Mouse (Mus musculus): Measurements from ENCODE around the gene Olfr1414. TPM values are rescaled to one million over a fixed set of nuclear protein-coding genes. Genes with fewer than 3 reads are reported as not detected.

Olfr1414 gene
- total and polyA plus RNA-seq, 3 experiments, result 0.22 TPM; not detected in 2

DNA sequence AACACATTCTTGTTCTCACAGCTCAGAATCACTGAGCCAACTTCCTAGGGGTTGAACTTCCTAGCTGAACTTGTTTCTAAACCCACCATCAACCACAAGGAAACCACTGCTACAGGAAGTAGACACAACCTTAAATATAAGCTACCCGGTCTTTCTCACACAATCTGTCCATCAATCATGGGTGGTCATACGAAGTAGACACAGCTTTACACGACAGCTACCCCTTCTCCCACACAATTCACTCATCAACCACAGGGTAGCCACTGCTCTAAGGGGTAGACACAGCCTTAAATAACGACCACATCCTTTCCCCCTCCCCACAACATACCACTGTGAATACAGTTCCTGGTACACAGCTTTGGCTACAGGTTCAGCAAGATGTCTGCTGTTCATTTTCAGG lies 49.6 kb downstream of the Olfr1414 start:
- H3K27me3 ChIP-seq (ENCODE audit: insufficient read depth, low read length), result no peaks in the 10 kb centered on the region
- ATAC-seq (ENCODE audit: extremely low read depth, insufficient number of reproducible peaks, low FRiP score, poor library complexity, severe bottlenecking) (no peak), DNase-seq (ENCODE audit: low spot score) (no peak)
- H3K9me3 ChIP-seq (replicated peaks), result no peaks in the 10 kb centered on the region
- no peak for TF ChIP-seq TAL1 (conservative IDR thresholded peaks at IDR 0.05; ENCODE audit: low read depth, low read length)
- no peak for TF ChIP-seq GATA2 (IDR thresholded peaks at IDR 0.05; ENCODE audit: borderline replicate concordance, low read depth, low read length)
- TF ChIP-seq GATA1 (IDR thresholded peaks at IDR 0.05; ENCODE audit: borderline replicate concordance, low read length), result no peak
- no peak for TF ChIP-seq CTCF (IDR thresholded peaks at IDR 0.05; ENCODE audit: low read depth, low read length)
- H3K36me3 ChIP-seq (replicated peaks), result peaks cover 83% of the 10 kb centered on the region
- H3K4me3 ChIP-seq (ENCODE audit: low read depth, low read length), result no peak overlapping the region
- peaks cover 42% of the 10 kb centered on the region for H3K4me1 ChIP-seq (ENCODE audit: insufficient read depth, low read depth, low read length)

DNA sequence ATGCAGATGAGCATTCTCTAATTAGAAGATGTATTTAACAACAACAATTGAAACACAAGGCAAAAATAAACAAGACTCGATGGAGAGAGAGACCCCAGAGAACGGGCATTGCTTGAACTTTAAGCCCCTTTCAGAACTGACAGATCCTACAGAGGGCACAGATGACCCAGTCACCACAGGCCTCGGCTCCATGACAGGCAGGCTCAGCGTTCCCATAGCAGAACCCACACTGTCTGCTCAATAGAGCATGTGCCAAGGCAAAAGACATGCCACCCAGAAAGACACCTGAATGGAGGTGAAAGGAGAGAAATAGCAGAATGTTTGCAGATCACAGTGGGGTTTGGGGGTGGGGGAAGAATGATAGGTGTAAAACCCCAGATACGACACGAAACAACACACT lies 60.0 kb downstream of the Olfr1414 start:
- no peaks in the 10 kb centered on the region for H3K27me3 ChIP-seq (ENCODE audit: insufficient read depth, low read length)
- no peaks in the 10 kb centered on the region for H3K9me3 ChIP-seq (replicated peaks)
- H3K4me3 ChIP-seq (ENCODE audit: low read depth, low read length), result no peak overlapping the region
- TF ChIP-seq GATA2 (IDR thresholded peaks at IDR 0.05; ENCODE audit: borderline replicate concordance, low read depth, low read length) (no peak), CTCF (IDR thresholded peaks at IDR 0.05; ENCODE audit: low read depth, low read length) (no peak), GATA1 (IDR thresholded peaks at IDR 0.05; ENCODE audit: borderline replicate concordance, low read length) (no peak), TAL1 (conservative IDR thresholded peaks at IDR 0.05; ENCODE audit: low read depth, low read length) (no peak), POLR2AphosphoS5 (IDR thresholded peaks at IDR 0.05; ENCODE audit: insufficient replicate concordance, low read depth, low read length) (no peak)
- DNase-seq (ENCODE audit: low spot score) (no peak), ATAC-seq (ENCODE audit: extremely low read depth, insufficient number of reproducible peaks, low FRiP score, poor library complexity, severe bottlenecking) (no peak)
- peaks cover 6% of the 10 kb centered on the region for H3K4me1 ChIP-seq (ENCODE audit: insufficient read depth, low read depth, low read length)
- peaks cover 95% of the 10 kb centered on the region for H3K36me3 ChIP-seq (replicated peaks)

DNA sequence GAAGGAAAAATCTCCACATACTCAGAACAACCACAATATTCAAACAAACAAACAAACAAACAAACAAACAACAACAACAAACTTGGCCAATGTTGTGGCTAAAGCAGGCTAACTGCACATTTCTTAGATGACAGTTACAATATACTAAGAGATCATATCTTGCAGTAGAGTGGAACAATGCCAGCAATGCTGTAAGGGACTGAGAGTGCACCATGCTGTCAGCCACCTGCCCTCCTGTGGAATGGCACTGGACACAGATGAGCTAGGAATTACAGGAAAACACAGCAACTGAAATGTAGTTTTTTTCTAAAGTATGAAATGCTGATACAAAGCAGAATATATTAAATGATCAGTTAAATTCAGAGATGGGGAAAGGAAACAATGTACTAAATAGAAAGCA lies 60.7 kb downstream of the Olfr1414 start:
- Histone ChIP-seq H3K27me3 (ENCODE audit: insufficient read depth, low read length) (no peaks in the 10 kb centered on the region), H3K9me3 (replicated peaks) (no peaks in the 10 kb centered on the region), H3K4me3 (ENCODE audit: low read depth, low read length) (no peak overlapping the region), H3K36me3 (replicated peaks) (peaks cover 95% of the 10 kb centered on the region), H3K4me1 (ENCODE audit: insufficient read depth, low read depth, low read length) (peaks cover 6% of the 10 kb centered on the region)
- ATAC-seq (ENCODE audit: extremely low read depth, insufficient number of reproducible peaks, low FRiP score, poor library complexity, severe bottlenecking) (no peak), DNase-seq (ENCODE audit: low spot score) (no peak)
- TF ChIP-seq GATA2 (IDR thresholded peaks at IDR 0.05; ENCODE audit: borderline replicate concordance, low read depth, low read length) (no peak), POLR2AphosphoS5 (IDR thresholded peaks at IDR 0.05; ENCODE audit: insufficient replicate concordance, low read depth, low read length) (no peak), CTCF (IDR thresholded peaks at IDR 0.05; ENCODE audit: low read depth, low read length) (no peak), GATA1 (IDR thresholded peaks at IDR 0.05; ENCODE audit: borderline replicate concordance, low read length) (no peak), TAL1 (conservative IDR thresholded peaks at IDR 0.05; ENCODE audit: low read depth, low read length) (no peak)

Other genes with a start within 250 kb of the Olfr1414 start
- gene Ndufa10, start 44.8 kb downstream of the Olfr1414 start, total RNA-seq (2014; fragmentation: Nextera tagmentation), result 287 and 291 TPM in 2 replicates
- 170 and 195 TPM in 2 replicates for gene Ndufa10, start 44.8 kb downstream of the Olfr1414 start, total RNA-seq (2017)
- 68.6 and 81.3 TPM in 2 replicates for gene Ndufa10, start 44.8 kb downstream of the Olfr1414 start, polyA plus RNA-seq (2012)
- not detected in 2 replicates for gene Olfr1416, start 33.5 kb downstream of the Olfr1414 start, total RNA-seq (2014; fragmentation: Nextera tagmentation)
- gene Olfr1416, start 33.5 kb downstream of the Olfr1414 start, total RNA-seq (2017), result 0.16 and 0.17 TPM in 2 replicates
- not detected in 2 replicates for gene Olfr1416, start 33.5 kb downstream of the Olfr1414 start, polyA plus RNA-seq (2012)
- gene Olfr1415, start 22.6 kb downstream of the Olfr1414 start, total RNA-seq (2014; fragmentation: Nextera tagmentation), result not detected in 2 replicates
- 0.06 and 0.38 TPM in 2 replicates for gene Olfr1415, start 22.6 kb downstream of the Olfr1414 start, total RNA-seq (2017)
- not detected in 2 replicates for gene Olfr1415, start 22.6 kb downstream of the Olfr1414 start, polyA plus RNA-seq (2012)
- gene Olfr1413, start 52.7 kb upstream of the Olfr1414 start, total RNA-seq (2014; fragmentation: Nextera tagmentation), result not detected in 2 replicates
- 0.29 TPM in 1 of 2 replicates, not detected in the other for gene Olfr1413, start 52.7 kb upstream of the Olfr1414 start, total RNA-seq (2017)
- 0.06 TPM in 1 of 2 replicates, not detected in the other for gene Olfr1413, start 52.7 kb upstream of the Olfr1414 start, polyA plus RNA-seq (2012)
- gene Olfr1412, start 67.1 kb upstream of the Olfr1414 start, total RNA-seq (2014; fragmentation: Nextera tagmentation), result not detected in 2 replicates
- 0.06 and 0.16 TPM in 2 replicates for gene Olfr1412, start 67.1 kb upstream of the Olfr1414 start, total RNA-seq (2017)
- gene Olfr1412, start 67.1 kb upstream of the Olfr1414 start, polyA plus RNA-seq (2012), result not detected in 2 replicates
- not detected in 2 replicates for gene Olfr1411, start 75.8 kb upstream of the Olfr1414 start, total RNA-seq (2014; fragmentation: Nextera tagmentation)
- 0.35 TPM in 1 of 2 replicates, not detected in the other for gene Olfr1411, start 75.8 kb upstream of the Olfr1414 start, total RNA-seq (2017)
- not detected in 2 replicates for gene Olfr1411, start 75.8 kb upstream of the Olfr1414 start, polyA plus RNA-seq (2012)
- not detected in 2 replicates for gene Olfr1410, start 87.1 kb upstream of the Olfr1414 start, total RNA-seq (2014; fragmentation: Nextera tagmentation)
- gene Olfr1410, start 87.1 kb upstream of the Olfr1414 start, total RNA-seq (2017), result 0.06 and 0.22 TPM in 2 replicates
- not detected in 2 replicates for gene Olfr1410, start 87.1 kb upstream of the Olfr1414 start, polyA plus RNA-seq (2012)
- not detected in 2 replicates for gene Olfr12, start 99.1 kb upstream of the Olfr1414 start, total RNA-seq (2014; fragmentation: Nextera tagmentation)
- 0.12 and 0.16 TPM in 2 replicates for gene Olfr12, start 99.1 kb upstream of the Olfr1414 start, total RNA-seq (2017)
- gene Olfr12, start 99.1 kb upstream of the Olfr1414 start, polyA plus RNA-seq (2012), result not detected in 2 replicates
- 114 and 153 TPM in 2 replicates for gene Cops9, start 123.3 kb upstream of the Olfr1414 start, total RNA-seq (2014; fragmentation: Nextera tagmentation)
- gene Cops9, start 123.3 kb upstream of the Olfr1414 start, total RNA-seq (2017), result 415 and 435 TPM in 2 replicates
- 123 and 130 TPM in 2 replicates for gene Cops9, start 123.3 kb upstream of the Olfr1414 start, polyA plus RNA-seq (2012)
- not detected in 2 replicates for gene Otos, start 130.2 kb upstream of the Olfr1414 start, total RNA-seq (2014; fragmentation: Nextera tagmentation)
- gene Otos, start 130.2 kb upstream of the Olfr1414 start, total RNA-seq (2017), result 0.12 and 0.66 TPM in 2 replicates
- 0.07 TPM in 1 of 2 replicates, not detected in the other for gene Otos, start 130.2 kb upstream of the Olfr1414 start, polyA plus RNA-seq (2012)

All from G1E (cell line).